Mouse (Mus musculus): Measurements from ENCODE around the gene Gm14409.
"Not testable (repeated sequence)": the region's sequence is repeated elsewhere in the genome, so short reads cannot be mapped to it uniquely, and the experiment has no call there.

Gene Gm14409

GRCm38 (mm10) chr2:177266936-177267335, at the start of gene Gm14409:
Gene Gm14409, minus strand, starts transcription at chr2:177267036.
- DNase-seq: not testable (repeated sequence)

- DNase-seq: not testable (repeated sequence)
Observed at GRCm38 (mm10) chr2:177309627-177310026, 42.8 kb upstream of the Gm14409 start.

- not testable (repeated sequence) for DNase-seq
Observed at GRCm38 (mm10) chr2:177304980-177305379, 38.1 kb upstream of the Gm14409 start.

GRCm38 (mm10) chr2:177283701-177284100, 16.9 kb upstream of the Gm14409 start:
- not testable (repeated sequence) for DNase-seq

- not testable (repeated sequence) for DNase-seq
Observed at GRCm38 (mm10) chr2:177277754-177278153, 10.9 kb upstream of the Gm14409 start.

- not testable (repeated sequence) for DNase-seq
Observed at GRCm38 (mm10) chr2:177272237-177272636, 5.4 kb upstream of the Gm14409 start.

GRCm38 (mm10) chr2:177247449-177247848, 19.4 kb downstream of the Gm14409 start:
- peak in 1 of 2 experiments; percentile 27 for DNase-seq

GRCm38 (mm10) chr2:177230461-177230860, 36.4 kb downstream of the Gm14409 start:
- not testable (repeated sequence) for DNase-seq

Data from kidney, adult 8-10 months (tissue).